Mouse (Mus musculus): ENCODE results near the gene Liph.

DNA sequence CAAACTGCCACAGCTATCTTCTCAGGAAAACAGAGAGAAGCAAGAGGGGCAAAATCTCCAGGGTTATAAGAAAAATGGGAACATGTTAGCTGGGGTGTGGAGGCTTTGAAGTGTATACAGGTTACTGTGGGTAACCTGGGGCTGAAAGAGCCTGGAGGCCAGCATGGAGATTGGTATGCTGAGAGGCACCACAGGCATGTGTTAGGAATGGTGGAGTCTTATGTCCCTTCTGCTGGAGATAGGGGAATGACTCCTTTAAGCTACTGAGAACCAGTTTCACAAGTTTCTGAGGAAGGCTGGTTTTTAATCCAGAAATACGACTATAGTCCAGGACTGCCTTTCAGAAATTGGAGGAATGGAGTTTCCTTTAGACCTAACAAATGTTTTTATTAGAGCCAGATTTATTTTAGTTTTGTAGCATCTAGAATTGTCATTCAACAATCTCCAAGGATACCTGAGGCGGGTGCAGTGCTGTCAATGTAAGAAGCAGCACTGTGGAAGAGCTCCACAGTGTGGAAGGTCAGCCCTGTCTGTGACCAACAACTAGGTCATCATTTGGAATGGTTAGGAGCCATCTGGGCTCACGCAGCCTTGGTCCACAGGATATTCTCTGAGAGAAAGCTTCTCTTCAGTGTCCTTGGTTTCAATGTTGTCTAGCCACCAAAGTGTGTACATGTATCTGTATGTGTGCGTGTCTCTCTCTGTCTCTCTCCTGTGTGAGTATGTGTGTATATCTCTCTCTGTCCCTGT lies 4.7 kb upstream of the Liph start:
- no peak for TF ChIP-seq CTCF (IDR thresholded peaks at IDR 0.05; ENCODE audit: borderline replicate concordance, control insufficient read depth, extremely low read depth, insufficient read depth, low read length, poor library complexity)
- TF ChIP-seq POLR2A (IDR thresholded peaks at IDR 0.05; ENCODE audit: control insufficient read depth, extremely low read depth, insufficient read depth, low read length, poor library complexity): no peak
